In the genomic region with DNA sequence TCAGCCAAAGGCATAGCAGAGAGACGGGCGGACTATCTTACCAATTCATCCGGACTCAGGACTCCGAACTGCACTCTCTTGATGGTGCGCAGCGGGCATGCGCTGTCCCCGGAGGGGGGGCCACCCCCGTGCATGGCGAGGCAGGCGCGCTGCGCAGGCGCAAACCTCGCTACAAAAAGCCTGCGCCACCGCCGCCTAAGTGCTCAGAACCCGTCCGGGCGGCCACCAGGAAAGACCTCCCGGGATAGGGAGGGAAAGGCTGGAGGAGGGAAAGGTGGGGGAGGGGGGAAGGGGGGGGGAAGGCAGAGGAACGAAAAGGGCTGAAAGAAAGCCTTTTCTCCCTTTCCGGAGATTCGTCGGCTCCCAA, we compare ENCODE assay signal across 8 mouse cellular contexts. TPM values are rescaled to one million over a fixed set of nuclear protein-coding genes. Genes with fewer than 3 reads are reported as not detected.
A peak's percentile ranks its signal among the peaks of the same experiment; 100 is the strongest.
DNase-seq lines count a peak whose midpoint lies in the region; TF ChIP-seq lines count a peak whose summit lies in the region.

No protein-coding gene starts in this region.

- H3K36me3 ChIP-seq in megakaryocyte, embryonic 14.5 days (replicated peaks; ENCODE audit: low read length) = no peaks in the 10 kb centered on the region

- intact Hi-C loops in gastrocnemius, adult 2 months (cut with DNase I) = loop anchor here (2.0 to 5.0 kb wide), 3 partner anchors 45 to 119 kb away; partner anchors contain the start of genes Plscr3 and Tmem95

- H3K9me3 ChIP-seq in megakaryocyte, embryonic 14.5 days = no peaks in the 10 kb centered on the region

- no peaks in the 10 kb centered on the region for H3K27me3 ChIP-seq in megakaryocyte, embryonic 14.5 days (replicated peaks)

- H3K4me1 ChIP-seq in megakaryocyte, embryonic 14.5 days = peaks cover 56% of the 10 kb centered on the region

- DNase-seq in WW6 (ENCODE audit: low read depth, low spot score) = peak; percentile 71
- DNase-seq in cerebellum, postnatal 4 days (ENCODE audit: low spot score in 2 of 2) = peak; percentile 93 to 96
- DNase-seq in gastrocnemius, adult 2 months = peak; percentile 98
- DNase-seq in hindlimb bud, embryonic 11.5 days (ENCODE audit: extremely low spot score, low read depth, low spot score) = peak; percentile 74
- peak; percentile 94 to 99 for DNase-seq in left cerebral cortex, adult 8-10 months (ENCODE audit: low spot score in 2 of 2)
- peak; percentile 96 to 97 for DNase-seq in right cerebral cortex, postnatal 10 days (ENCODE audit: low spot score in 2 of 2)
- peak; percentile 98 for DNase-seq in urinary bladder, postnatal 25 days (ENCODE audit: low spot score)

- H3K27ac ChIP-seq in gastrocnemius, adult 2 months = peak overlapping the region; percentile 98

- peak overlapping the region; percentile 84 for H3K4me3 ChIP-seq in gastrocnemius, adult 2 months
- peak overlapping the region; percentile 94 for H3K4me3 ChIP-seq in megakaryocyte, embryonic 14.5 days (replicated peaks)

- no peak for TF ChIP-seq CTCF in gastrocnemius, adult 2 months (IDR thresholded peaks at IDR 0.05)

RNA-seq across cellular contexts. Expression of gene Polr2a, which starts 0.4 kb away (rescaled TPM):
- total RNA-seq in gastrocnemius, adult 2 months (2021) = 10 to 100 TPM; 26.9 to 35.4 TPM
- 10 to 100 TPM; 48.6 to 56.4 (median 51.3) TPM for total RNA-seq in left cerebral cortex, adult 8-10 months (2022)
- polyA plus RNA-seq in megakaryocyte, embryonic 14.5 days (2012; ENCODE audit: insufficient read depth, low replicate concordance) = 36.5 and 129 TPM in 2 replicates

RNA-seq across cellular contexts. Expression of gene Slc35g3, which starts 3.7 kb away (rescaled TPM):
- total RNA-seq in gastrocnemius, adult 2 months (2021) = not detected
- not detected for total RNA-seq in left cerebral cortex, adult 8-10 months (2022)
- not detected in 2 replicates for polyA plus RNA-seq in megakaryocyte, embryonic 14.5 days (2012; ENCODE audit: insufficient read depth, low replicate concordance)

RNA-seq across cellular contexts. Expression of gene Zbtb4, which starts 7.6 kb away (rescaled TPM):
- 10 to 100 TPM; 29.3 to 35.9 TPM for total RNA-seq in gastrocnemius, adult 2 months (2021)
- total RNA-seq in left cerebral cortex, adult 8-10 months (2022) = 100 to 1,000 TPM; 138 to 158 (median 147) TPM
- polyA plus RNA-seq in megakaryocyte, embryonic 14.5 days (2012; ENCODE audit: insufficient read depth, low replicate concordance) = 1.9 and 3.9 TPM in 2 replicates

RNA-seq across cellular contexts. Expression of gene Chrnb1, which starts 37.7 kb away (rescaled TPM):
- total RNA-seq in gastrocnemius, adult 2 months (2021) = 10 to 100 TPM; 23.2 to 26.3 TPM
- total RNA-seq in left cerebral cortex, adult 8-10 months (2022) = 1 to 10 TPM in 2 of 4 experiments, under 1 TPM in 2; 0.51 to 1.2 (median 0.92) TPM
- polyA plus RNA-seq in megakaryocyte, embryonic 14.5 days (2012; ENCODE audit: insufficient read depth, low replicate concordance) = not detected in 2 replicates

RNA-seq across cellular contexts. Expression of gene Fgf11, which starts 43.6 kb away (rescaled TPM):
- total RNA-seq in gastrocnemius, adult 2 months (2021) = 1 to 10 TPM; 3.9 to 4.7 TPM
- 10 to 100 TPM; 18.8 to 22.3 (median 19.7) TPM for total RNA-seq in left cerebral cortex, adult 8-10 months (2022)
- polyA plus RNA-seq in megakaryocyte, embryonic 14.5 days (2012; ENCODE audit: insufficient read depth, low replicate concordance) = 0.64 TPM in 1 of 2 replicates, not detected in the other

Comparison
In these comparisons a context has a peak if more than half of its experiments do, and no peak if none do; other contexts are left out.
1. Peak in every context shown above with its lines: DNase-seq, H3K4me3 ChIP-seq and H3K27ac ChIP-seq.